Mouse (Mus musculus): ENCODE measurements around the gene Man1a. TPM values are rescaled to one million over a fixed set of nuclear protein-coding genes. Genes with fewer than 3 reads are reported as not detected.

Gene Man1a
- polyA plus RNA-seq, 1 experiment from 2014 or later, result 16.9 TPM

GRCm38 (mm10) chr10:53997301-53997700 lies 79.1 kb downstream of the Man1a start:
- Histone ChIP-seq H3K4me1 (ENCODE audit: control insufficient read depth, insufficient read depth, low read length) (peaks cover 4% of the 10 kb centered on the region; the same call in 1 of the 2 replicates), H3K9ac (replicated peaks; ENCODE audit: low read depth, low read length) (no peak overlapping the region), H3K4me2 (replicated peaks; ENCODE audit: low read depth, low read length) (no peak overlapping the region), H3K27me3 (ENCODE audit: control insufficient read depth, insufficient read depth, low read length) (no peaks in the 10 kb centered on the region), H3K9me3 (ENCODE audit: control insufficient read depth, low read depth, low read length) (no peaks in the 10 kb centered on the region), H3K4me3 (ENCODE audit: low read depth, low read length) (no peak overlapping the region), H3K36me3 (ENCODE audit: control insufficient read depth, insufficient read depth, low read length) (no peaks in the 10 kb centered on the region), H3K27ac (ENCODE audit: low read length) (no peak overlapping the region)
- no peak for ATAC-seq (ENCODE audit: insufficient number of reproducible peaks, insufficient read depth, low FRiP score, low read depth)
- 85% methylated on average over 13 of the region's 13 CpGs for WGBS

DNA sequence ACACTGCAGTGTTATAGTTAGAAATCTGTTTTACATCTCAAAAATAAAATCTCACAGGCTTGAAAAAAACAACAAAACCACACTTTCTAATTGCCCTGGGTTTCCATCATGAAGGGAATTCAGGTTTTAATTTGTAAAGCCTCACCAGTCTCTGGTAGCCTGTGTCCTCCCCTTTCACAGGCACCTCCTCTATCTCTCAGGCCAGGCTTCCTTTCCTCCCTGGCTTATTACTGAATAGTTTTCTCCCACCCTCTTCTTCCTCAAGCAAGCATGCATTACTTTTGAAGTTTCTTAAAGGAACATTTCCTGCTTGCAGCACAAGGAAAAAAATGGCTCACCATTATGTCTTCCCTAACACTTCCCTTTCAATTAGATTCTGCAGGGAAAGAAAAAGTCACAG lies 80.2 kb downstream of the Man1a start:
- Histone ChIP-seq H3K4me1 (ENCODE audit: control insufficient read depth, insufficient read depth, low read length) (peaks cover 4% of the 10 kb centered on the region; the same call in 1 of the 2 replicates), H3K9me3 (ENCODE audit: control insufficient read depth, low read depth, low read length) (no peaks in the 10 kb centered on the region), H3K36me3 (ENCODE audit: control insufficient read depth, insufficient read depth, low read length) (no peaks in the 10 kb centered on the region), H3K27ac (ENCODE audit: low read length) (peak overlapping the region; percentile 49; the same call in 1 of the 2 replicates), H3K4me3 (ENCODE audit: low read depth, low read length) (no peak overlapping the region), H3K9ac (replicated peaks; ENCODE audit: low read depth, low read length) (no peak overlapping the region), H3K27me3 (ENCODE audit: control insufficient read depth, insufficient read depth, low read length) (no peaks in the 10 kb centered on the region), H3K4me2 (replicated peaks; ENCODE audit: low read depth, low read length) (no peak overlapping the region)
- ATAC-seq (ENCODE audit: insufficient number of reproducible peaks, insufficient read depth, low FRiP score, low read depth), result no peak

DNA sequence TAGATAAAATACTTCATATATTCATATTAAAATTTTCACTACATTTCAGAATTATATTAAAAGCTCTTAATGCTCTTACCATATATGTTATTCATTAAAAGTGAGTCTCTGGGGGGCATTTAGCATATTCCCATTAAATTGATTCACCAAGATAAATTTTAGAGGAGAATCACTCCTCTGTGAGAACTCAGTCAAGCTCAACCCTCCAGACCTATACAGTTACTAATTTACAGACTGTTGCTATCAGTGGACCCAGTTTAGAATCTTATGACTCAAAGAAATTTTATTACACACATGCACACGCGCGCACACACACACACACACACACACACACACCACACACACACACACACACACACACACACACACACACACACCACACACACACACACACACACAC lies 81.8 kb downstream of the Man1a start:
- Histone ChIP-seq H3K36me3 (ENCODE audit: control insufficient read depth, insufficient read depth, low read length) (no peaks in the 10 kb centered on the region), H3K9ac (replicated peaks; ENCODE audit: low read depth, low read length) (no peak overlapping the region), H3K4me1 (ENCODE audit: control insufficient read depth, insufficient read depth, low read length) (peaks cover 4% of the 10 kb centered on the region; the same call in 1 of the 2 replicates), H3K27ac (ENCODE audit: low read length) (no peak overlapping the region), H3K4me3 (ENCODE audit: low read depth, low read length) (no peak overlapping the region), H3K27me3 (ENCODE audit: control insufficient read depth, insufficient read depth, low read length) (no peaks in the 10 kb centered on the region), H3K9me3 (ENCODE audit: control insufficient read depth, low read depth, low read length) (no peaks in the 10 kb centered on the region), H3K4me2 (replicated peaks; ENCODE audit: low read depth, low read length) (no peak overlapping the region)
- no peak for ATAC-seq (ENCODE audit: insufficient number of reproducible peaks, insufficient read depth, low FRiP score, low read depth)
- 92% methylated on average over 3 of the region's 3 CpGs for WGBS

GRCm38 (mm10) chr10:53990434-53990833 lies 86.0 kb downstream of the Man1a start:
- no peaks in the 10 kb centered on the region for H3K27me3 ChIP-seq (ENCODE audit: control insufficient read depth, insufficient read depth, low read length)
- ATAC-seq (ENCODE audit: insufficient number of reproducible peaks, insufficient read depth, low FRiP score, low read depth), result no peak
- no peaks in the 10 kb centered on the region for H3K36me3 ChIP-seq (ENCODE audit: control insufficient read depth, insufficient read depth, low read length)
- 42% methylated on average over 4 of the region's 4 CpGs for WGBS
- H3K4me1 ChIP-seq (ENCODE audit: control insufficient read depth, insufficient read depth, low read length), result no peaks in the 10 kb centered on the region
- no peak overlapping the region for H3K4me2 ChIP-seq (replicated peaks; ENCODE audit: low read depth, low read length)
- H3K9ac ChIP-seq (replicated peaks; ENCODE audit: low read depth, low read length), result no peak overlapping the region
- no peaks in the 10 kb centered on the region for H3K9me3 ChIP-seq (ENCODE audit: control insufficient read depth, low read depth, low read length)
- H3K27ac ChIP-seq (ENCODE audit: low read length), result no peak overlapping the region
- no peak overlapping the region for H3K4me3 ChIP-seq (ENCODE audit: low read depth, low read length)

DNA sequence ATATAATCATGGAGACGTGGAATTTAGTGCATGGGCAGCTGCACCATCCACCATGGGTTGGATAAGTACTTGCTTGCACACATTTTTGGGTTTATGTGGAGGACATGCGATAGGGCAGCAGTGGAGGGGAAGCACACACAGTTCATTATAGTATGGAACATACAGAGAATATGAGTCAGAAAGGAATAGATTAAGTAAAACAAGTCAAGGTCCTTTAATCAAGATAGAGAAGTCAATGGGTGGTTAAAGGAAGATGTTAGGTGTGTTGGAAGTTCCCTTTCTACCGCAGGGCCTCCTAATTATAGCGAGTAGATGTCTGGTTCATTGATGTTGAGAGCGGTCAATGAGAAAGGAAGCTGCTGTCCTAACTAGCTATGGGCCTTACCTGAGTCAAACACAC lies 91.5 kb downstream of the Man1a start:
- Histone ChIP-seq H3K4me3 (ENCODE audit: low read depth, low read length) (no peak overlapping the region), H3K9ac (replicated peaks; ENCODE audit: low read depth, low read length) (no peak overlapping the region), H3K4me1 (ENCODE audit: control insufficient read depth, insufficient read depth, low read length) (no peaks in the 10 kb centered on the region), H3K27me3 (ENCODE audit: control insufficient read depth, insufficient read depth, low read length) (no peaks in the 10 kb centered on the region), H3K9me3 (ENCODE audit: control insufficient read depth, low read depth, low read length) (no peaks in the 10 kb centered on the region), H3K27ac (ENCODE audit: low read length) (no peak overlapping the region), H3K36me3 (ENCODE audit: control insufficient read depth, insufficient read depth, low read length) (no peaks in the 10 kb centered on the region), H3K4me2 (replicated peaks; ENCODE audit: low read depth, low read length) (no peak overlapping the region)
- WGBS, result 95% methylated on average over 5 of the region's 5 CpGs
- no peak for ATAC-seq (ENCODE audit: insufficient number of reproducible peaks, insufficient read depth, low FRiP score, low read depth)

DNA sequence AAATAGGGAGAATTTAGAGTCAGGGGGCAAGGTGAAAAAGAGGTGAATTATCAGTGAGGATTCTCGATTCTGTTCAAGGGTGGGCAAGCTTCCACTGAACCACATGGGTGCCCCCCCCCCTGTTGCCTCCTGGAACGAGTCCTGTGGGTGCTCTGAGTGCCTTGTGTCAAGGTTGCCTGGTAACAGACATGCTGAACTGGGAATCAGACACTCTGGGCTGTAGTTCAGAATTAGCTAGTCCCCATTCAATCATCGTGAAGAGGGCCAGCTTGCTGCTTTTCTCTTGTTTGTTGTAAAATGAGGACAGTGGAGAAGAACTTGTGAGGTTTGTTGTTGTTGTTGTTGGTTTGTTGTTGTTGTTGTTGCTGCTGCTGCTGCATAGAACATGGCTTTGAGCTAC lies 92.3 kb downstream of the Man1a start:
- Histone ChIP-seq H3K9me3 (ENCODE audit: control insufficient read depth, low read depth, low read length) (no peaks in the 10 kb centered on the region), H3K4me3 (ENCODE audit: low read depth, low read length) (no peak overlapping the region), H3K4me2 (replicated peaks; ENCODE audit: low read depth, low read length) (no peak overlapping the region), H3K4me1 (ENCODE audit: control insufficient read depth, insufficient read depth, low read length) (no peaks in the 10 kb centered on the region), H3K27ac (ENCODE audit: low read length) (no peak overlapping the region), H3K9ac (replicated peaks; ENCODE audit: low read depth, low read length) (no peak overlapping the region), H3K27me3 (ENCODE audit: control insufficient read depth, insufficient read depth, low read length) (no peaks in the 10 kb centered on the region), H3K36me3 (ENCODE audit: control insufficient read depth, insufficient read depth, low read length) (no peaks in the 10 kb centered on the region)
- WGBS, result 69% methylated on average over 3 of the region's 3 CpGs
- ATAC-seq (ENCODE audit: insufficient number of reproducible peaks, insufficient read depth, low FRiP score, low read depth), result no peak

GRCm38 (mm10) chr10:53978647-53979046 lies 97.8 kb downstream of the Man1a start:
- Histone ChIP-seq H3K9me3 (ENCODE audit: control insufficient read depth, low read depth, low read length) (no peaks in the 10 kb centered on the region), H3K36me3 (ENCODE audit: control insufficient read depth, insufficient read depth, low read length) (no peaks in the 10 kb centered on the region; the same call in 1 of the 2 replicates), H3K27me3 (ENCODE audit: control insufficient read depth, insufficient read depth, low read length) (no peaks in the 10 kb centered on the region), H3K4me3 (ENCODE audit: low read depth, low read length) (no peak overlapping the region), H3K4me2 (replicated peaks; ENCODE audit: low read depth, low read length) (no peak overlapping the region), H3K27ac (ENCODE audit: low read length) (no peak overlapping the region), H3K4me1 (ENCODE audit: control insufficient read depth, insufficient read depth, low read length) (no peaks in the 10 kb centered on the region), H3K9ac (replicated peaks; ENCODE audit: low read depth, low read length) (no peak overlapping the region)
- ATAC-seq (ENCODE audit: insufficient number of reproducible peaks, insufficient read depth, low FRiP score, low read depth), result no peak
- 64% methylated on average over 1 of the region's 1 CpGs for WGBS

DNA sequence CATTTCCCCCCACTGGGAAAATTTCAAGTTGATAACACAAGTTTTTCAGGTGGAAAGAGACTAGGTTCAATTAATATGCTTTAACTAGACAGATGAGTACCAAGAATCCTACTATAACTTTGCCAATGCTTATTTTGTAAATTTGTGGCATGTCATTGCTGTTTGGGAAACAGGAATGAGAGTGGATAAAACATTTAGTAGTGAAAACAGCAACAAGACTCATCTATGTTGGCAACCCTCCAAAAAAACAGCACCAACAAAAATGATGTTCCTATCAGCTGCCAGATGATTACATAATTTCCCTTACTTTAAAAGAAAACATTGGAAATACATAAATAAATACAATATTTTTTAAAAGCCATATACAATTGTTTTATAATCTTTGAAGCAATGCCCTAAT lies 102.2 kb downstream of the Man1a start:
- Histone ChIP-seq H3K4me1 (ENCODE audit: control insufficient read depth, insufficient read depth, low read length) (no peaks in the 10 kb centered on the region), H3K36me3 (ENCODE audit: control insufficient read depth, insufficient read depth, low read length) (no peaks in the 10 kb centered on the region; the same call in 1 of the 2 replicates), H3K27ac (ENCODE audit: low read length) (no peak overlapping the region), H3K4me2 (replicated peaks; ENCODE audit: low read depth, low read length) (no peak overlapping the region), H3K27me3 (ENCODE audit: control insufficient read depth, insufficient read depth, low read length) (no peaks in the 10 kb centered on the region), H3K4me3 (ENCODE audit: low read depth, low read length) (no peak overlapping the region), H3K9ac (replicated peaks; ENCODE audit: low read depth, low read length) (no peak overlapping the region), H3K9me3 (ENCODE audit: control insufficient read depth, low read depth, low read length) (no peaks in the 10 kb centered on the region)
- no peak for ATAC-seq (ENCODE audit: insufficient number of reproducible peaks, insufficient read depth, low FRiP score, low read depth)

DNA sequence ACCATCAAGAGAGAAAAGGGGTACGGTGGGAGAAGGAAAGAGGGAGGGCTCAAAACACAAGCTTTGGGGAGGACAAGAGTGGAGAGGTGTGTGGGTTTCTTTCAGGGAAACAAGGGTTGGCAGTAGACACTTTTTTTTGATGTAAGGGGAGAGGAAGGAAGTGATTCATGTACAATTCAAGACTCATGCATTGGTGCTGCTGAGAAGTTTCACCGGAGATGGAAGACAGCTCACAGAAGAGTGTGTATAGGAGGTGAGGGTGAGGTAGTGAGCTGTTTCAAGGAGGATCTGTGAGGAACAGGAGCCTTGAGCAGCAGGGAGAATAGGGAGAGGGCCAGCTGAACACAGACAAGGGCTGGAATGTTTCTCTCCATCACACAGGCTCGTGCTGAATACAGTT lies 116.7 kb downstream of the Man1a start:
- no peaks in the 10 kb centered on the region for H3K4me1 ChIP-seq (ENCODE audit: control insufficient read depth, insufficient read depth, low read length)
- H3K9ac ChIP-seq (replicated peaks; ENCODE audit: low read depth, low read length), result no peak overlapping the region
- WGBS, result 72% methylated on average over 3 of the region's 3 CpGs
- ATAC-seq (ENCODE audit: insufficient number of reproducible peaks, insufficient read depth, low FRiP score, low read depth), result no peak
- no peaks in the 10 kb centered on the region for H3K36me3 ChIP-seq (ENCODE audit: control insufficient read depth, insufficient read depth, low read length)
- H3K4me3 ChIP-seq (ENCODE audit: low read depth, low read length), result no peak overlapping the region
- no peaks in the 10 kb centered on the region for H3K9me3 ChIP-seq (ENCODE audit: control insufficient read depth, low read depth, low read length)
- H3K27me3 ChIP-seq (ENCODE audit: control insufficient read depth, insufficient read depth, low read length), result no peaks in the 10 kb centered on the region
- no peak overlapping the region for H3K27ac ChIP-seq (ENCODE audit: low read length)
- H3K4me2 ChIP-seq (replicated peaks; ENCODE audit: low read depth, low read length), result no peak overlapping the region

Measured in stomach, embryonic 14.5 days (tissue).